Mouse (Mus musculus) spleen, adult 18-20 months (tissue): ENCODE measurements around the gene Slc25a25.

Source experiments
- DNase-seq, 2 experiments: peaks; one replicate each; pipeline ENCODE4 v3.0.0; 2022; ENCODE audit warnings: mixed read lengths in 2 of 2

The Slc25a25 gene

GRCm38 (mm10) chr2:32458300-32458699, 7.1 kb upstream of the Slc25a25 start:
- no peak for DNase-seq

- no peak for DNase-seq
Observed at GRCm38 (mm10) chr2:32455101-32455500, 3.9 kb upstream of the Slc25a25 start.

GRCm38 (mm10) chr2:32454633-32455032, 3.4 kb upstream of the Slc25a25 start:
- no peak for DNase-seq

DNA sequence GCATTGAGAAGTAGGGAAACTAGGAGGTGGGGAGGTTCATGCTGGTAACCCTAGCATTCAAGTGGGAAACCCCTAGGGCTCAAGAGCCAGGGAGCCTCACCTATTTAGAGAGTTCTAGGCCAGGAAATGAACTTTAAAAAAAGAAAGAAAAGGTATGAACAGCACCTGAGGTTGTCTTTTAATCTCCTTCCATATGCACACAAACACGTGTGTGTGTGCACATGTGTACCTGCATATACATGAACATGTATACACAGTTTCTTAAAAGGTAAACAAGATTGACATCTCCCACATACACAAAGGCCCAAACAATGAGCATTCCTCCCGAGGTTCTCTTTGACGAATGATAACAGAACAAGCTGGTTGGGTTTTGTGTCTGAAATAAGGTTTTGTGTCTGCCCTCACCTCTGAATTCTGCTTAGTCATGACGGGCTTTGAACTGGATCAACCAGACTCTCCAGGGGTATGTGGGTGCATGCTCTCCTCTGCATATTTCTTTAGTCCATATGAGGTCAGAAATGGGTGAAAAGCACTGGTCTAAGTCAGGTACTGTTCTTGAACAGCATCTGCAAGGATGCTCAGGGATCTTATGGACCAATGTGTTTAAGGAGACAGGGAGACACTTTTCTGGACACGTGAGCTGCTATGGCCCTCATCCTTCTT, 2.5 kb upstream of the Slc25a25 start:
- DNase-seq = no peak

GRCm38 (mm10) chr2:32452441-32452971, 1.3 kb upstream of the Slc25a25 start:
- DNase-seq = peak in 1 of 2 experiments; percentile 41

- peak; percentile 96 to 98 for DNase-seq
Observed at GRCm38 (mm10) chr2:32451870-32452372, 676 bp upstream of the Slc25a25 start.

DNA sequence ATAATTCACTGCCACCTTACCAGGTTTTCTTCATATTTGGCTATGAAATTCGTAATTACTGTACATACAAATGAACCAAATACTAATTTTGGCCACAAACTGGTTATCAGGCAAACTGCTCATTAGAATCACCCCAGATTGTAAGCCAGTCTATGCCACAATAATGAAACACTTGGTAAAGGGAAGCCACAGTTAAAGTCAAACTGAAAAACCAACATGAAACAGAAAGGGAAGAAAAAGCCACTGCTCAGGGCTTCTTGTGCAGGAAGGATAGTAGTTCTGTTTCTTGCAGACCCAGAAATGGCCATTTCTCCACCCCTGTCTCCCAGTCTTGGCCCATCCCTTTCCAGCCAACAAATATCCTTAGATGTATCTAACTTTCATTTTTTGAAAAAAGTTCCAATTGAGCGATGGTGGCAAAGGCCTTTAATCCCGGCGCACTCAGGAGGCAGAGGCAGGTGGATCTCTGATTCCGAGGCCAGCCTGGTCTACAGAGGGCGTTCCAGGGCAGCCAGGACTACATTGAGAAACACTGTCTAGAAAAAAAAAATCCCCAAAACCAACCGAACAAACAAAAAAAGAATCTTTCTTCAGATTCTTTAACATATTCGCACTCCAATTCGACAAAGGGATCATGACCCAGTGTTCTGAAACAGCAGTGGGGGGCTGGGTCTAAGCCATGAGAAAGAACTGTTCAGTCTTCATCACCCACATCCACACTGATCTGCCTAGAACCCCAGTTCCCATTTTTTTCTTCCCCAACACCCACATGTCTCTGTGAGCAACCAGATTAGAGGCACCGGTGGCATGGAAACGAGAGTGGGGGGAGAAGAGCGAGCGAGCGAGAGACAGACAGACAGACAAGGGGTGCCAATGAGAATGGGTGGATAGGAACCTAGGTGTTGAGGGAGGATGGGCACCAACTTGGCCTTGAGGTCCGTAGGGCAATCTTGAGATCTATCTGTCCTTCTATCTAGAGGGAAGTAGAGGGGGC, 1.2 kb downstream of the Slc25a25 start, which contains the start of gene Naif1:
Gene Naif1 (plus strand): TSS at position 697 of the 994 bp plus-strand sequence.
- DNase-seq = no peak

GRCm38 (mm10) chr2:32448480-32448879, 2.8 kb downstream of the Slc25a25 start:
- no peak for DNase-seq

DNA sequence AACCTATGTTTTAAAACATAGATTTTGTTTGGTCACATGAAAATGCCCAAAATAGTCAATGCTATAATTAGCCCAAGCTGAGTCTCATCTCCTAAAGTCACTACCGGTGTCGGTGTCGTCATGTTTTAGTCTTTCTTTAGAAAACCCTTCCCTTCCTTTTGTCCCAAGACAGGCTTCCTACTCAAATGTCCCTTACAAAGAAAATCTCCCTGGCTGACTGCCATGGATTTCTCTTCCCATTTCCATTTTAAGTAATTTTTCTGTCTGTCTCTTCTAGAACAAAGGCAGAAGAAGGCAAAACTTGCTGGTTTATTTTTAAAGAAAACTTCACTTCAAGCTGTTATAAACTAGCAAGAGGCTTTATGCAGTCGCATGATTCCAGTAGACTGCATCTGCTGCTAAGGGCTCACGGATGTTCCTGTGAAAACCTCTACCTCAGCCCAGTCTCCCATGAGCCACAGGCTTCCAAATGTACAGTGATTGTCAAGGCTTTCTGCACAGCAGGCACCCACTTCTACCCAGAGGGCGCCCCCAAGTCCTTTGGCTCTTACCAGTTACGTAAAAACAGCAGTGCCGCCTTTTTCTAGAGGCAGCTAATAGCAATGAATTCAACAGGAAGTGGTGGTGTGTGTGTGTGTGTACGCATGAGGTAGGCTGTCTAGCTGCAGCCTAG, 3.8 kb downstream of the Slc25a25 start:
- peak; percentile 55 to 58 for DNase-seq

DNA sequence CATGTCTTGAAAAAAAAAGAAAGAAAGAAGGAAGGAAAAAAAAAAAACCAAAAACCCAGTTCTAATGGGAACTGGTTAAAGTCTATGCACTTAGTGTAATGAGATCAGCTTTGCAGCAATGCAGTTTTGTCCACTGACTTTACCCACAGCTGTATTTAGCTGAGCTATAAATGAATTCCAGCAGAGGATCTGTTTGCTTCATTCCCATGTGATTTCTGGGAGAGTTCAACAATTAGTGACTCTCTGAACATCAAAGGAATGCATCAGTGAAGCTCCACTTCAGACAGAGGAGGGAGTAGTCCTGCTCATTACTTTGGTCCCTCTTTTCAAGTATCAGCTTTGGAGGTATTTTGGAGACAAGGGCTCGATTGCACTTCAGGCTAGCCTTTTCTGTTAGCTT, 5.7 kb downstream of the Slc25a25 start:
- no peak for DNase-seq

GRCm38 (mm10) chr2:32441550-32441949, 9.7 kb downstream of the Slc25a25 start:
- DNase-seq = no peak

DNA sequence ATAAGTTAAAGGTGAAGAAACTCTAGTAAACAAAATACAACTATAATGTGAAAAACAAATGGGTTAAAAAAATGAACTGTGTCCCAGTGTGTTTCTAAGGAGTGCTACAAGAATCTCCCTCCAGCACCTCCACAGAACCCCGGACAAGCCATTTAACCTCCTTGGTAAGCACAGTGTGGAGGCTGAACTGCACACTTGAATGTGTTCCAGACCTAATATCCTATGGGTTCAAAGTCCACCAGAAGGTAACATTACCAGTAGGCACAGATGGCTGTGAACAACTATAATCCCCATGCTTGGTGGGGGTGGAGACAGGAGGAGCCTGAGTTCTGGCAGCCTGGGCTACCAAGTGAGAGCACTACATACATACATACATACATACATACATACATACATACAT, 10.6 kb downstream of the Slc25a25 start:
- DNase-seq = no peak

- no peak for DNase-seq
Observed at GRCm38 (mm10) chr2:32440164-32440563, 11.1 kb downstream of the Slc25a25 start.

DNA sequence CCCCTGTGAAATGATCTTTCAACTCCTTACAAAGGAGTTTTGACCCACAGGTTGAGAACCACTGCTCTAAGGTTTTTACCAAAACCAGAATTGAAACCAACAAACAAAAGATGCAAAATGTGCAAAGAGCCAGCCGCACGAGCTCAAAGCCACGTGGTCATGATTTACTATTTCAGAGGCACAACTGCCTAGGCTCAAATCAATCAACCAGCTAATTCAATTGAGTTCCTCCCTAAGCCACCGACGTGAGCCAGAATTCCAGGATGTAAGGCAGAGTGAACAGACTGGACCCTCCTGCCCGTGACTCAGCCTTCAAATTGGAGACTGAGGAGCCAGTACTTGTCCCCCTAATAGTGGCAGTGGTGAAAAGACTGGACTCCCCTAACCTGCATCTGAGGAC, 12.1 kb downstream of the Slc25a25 start:
- no peak for DNase-seq

GRCm38 (mm10) chr2:32438733-32439132, 12.5 kb downstream of the Slc25a25 start:
- no peak for DNase-seq

- no peak for DNase-seq
Observed at GRCm38 (mm10) chr2:32437612-32438166, 13.6 kb downstream of the Slc25a25 start.

GRCm38 (mm10) chr2:32436686-32437372, 14.4 kb downstream of the Slc25a25 start:
- DNase-seq = no peak

DNA sequence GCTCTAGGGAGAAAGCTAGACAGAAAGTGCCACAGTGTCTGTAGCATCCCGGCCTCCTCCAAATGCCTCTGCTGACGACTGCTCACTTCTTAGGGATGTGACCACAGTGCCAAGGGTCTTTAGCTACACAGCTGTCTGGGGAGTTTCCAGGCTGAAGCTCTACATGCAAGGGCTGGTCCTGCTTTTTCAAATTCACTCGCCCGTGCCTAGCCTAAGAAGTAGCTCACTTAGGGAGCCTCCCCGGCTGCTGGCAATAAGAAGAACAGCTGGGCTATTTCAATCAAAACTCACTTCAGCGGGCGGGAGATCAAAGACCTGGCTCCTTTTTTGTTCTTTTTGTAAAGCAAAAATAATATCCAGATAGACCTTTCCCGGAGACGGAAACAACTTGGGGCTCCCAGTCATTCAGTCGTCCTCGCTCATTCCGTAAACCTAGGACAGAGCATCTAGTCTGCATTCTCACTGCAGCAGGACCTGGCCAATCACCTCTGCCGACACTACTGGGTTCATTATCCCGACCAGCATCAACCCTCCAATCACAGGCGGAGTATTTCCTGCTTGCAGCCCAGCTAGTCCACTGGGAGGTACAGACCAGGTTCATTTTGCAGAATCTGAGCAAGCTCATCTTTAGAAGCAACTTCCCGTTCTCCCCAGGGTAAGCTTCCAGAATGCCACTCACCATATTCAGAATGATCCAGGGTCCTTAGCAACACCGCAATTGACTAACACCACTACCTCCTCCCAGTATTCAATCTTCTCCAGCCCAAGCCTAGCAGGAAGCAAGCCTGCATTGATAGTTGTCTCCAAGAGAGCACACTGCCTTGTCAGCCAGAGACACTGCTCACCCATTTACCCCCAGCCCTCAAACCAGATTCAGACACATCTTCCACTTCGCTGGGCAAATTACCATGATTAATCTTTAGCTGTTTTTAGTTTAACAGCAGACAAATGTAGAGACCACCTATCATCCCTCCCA, 20.3 kb downstream of the Slc25a25 start:
- DNase-seq = no peak

DNA sequence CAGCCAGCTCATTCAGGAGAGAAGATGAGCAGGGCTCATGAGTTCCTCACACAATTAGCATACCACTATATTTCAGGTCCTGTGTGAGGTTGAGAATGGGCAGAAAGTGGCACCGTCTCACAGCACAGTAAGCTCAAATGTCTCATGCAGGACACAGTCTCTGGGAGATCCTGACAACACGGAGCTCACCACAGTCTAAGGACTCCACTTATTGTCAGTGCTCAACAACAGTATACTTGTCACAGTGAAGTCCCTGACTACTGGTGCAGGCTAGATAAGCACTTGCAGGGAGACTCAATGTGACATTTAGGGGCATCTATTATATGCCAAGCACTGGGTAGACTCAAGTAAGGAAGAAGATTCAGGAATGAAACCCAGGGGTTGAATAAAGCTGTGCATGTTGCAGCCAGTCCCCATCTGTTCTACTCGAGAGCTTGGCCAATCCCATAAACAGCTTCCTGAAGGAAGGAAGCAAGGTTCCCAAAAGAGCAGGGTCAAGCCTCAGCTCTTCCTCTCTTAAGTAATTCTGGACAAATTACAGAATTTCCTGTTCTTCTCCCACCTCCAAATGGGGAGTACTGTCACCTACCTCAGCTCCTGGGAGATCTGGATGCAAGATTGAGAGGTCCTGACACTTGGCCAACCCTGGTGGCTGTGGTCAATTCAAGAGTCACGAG, 21.9 kb downstream of the Slc25a25 start:
- DNase-seq = no peak

DNA sequence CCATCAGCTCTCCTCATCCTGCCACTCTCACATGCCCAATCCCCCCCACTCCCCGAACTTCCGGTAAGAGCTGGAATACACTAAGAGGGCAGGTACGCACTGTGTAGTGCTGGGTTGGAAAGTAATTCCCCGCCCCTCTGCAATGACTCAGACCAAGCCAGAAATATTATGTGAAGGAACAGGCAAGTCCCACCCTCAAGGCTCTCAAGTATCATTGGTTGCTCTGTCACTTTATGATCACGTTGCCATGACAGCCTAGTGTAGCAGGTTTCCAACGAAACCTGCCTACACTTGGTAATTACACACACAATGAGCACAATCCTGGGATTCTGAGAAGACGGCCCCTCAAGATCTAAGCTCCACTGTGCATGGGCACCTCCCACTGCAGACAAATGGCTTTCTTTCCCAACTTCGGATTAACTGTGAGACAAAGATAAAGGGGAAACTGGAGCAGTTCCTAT, 23.0 kb downstream of the Slc25a25 start:
- DNase-seq = no peak
